Mouse (Mus musculus): ENCODE measurements around the gene Rdh16f2. TPM values are rescaled to one million over a fixed set of nuclear protein-coding genes. Genes with fewer than 3 reads are reported as not detected.
"Not testable (repeated sequence)": the region's sequence is repeated elsewhere in the genome, so short reads cannot be mapped to it uniquely, and the experiment has no call there.

Rdh16f2 gene
- polyA plus RNA-seq, 1 experiment from 2014 or later = not detected

DNA sequence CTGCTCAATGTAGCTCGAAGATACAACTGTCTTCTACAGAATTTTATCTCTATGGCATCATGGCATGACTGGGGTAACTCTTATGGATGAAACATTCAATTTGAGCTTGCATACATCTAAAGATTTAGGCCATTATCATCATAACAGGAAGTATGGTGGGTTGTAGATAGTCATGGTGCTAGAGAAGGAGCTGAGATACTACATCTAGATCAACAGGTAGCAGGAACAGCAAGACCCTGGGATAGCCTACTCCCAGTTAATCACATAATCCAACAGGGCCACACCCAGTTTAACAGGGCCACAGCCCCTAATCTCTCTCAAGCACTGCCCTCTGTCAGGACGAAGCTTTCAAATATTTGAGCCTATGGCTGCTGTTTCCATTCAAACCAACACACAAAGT is 25.5 kb upstream of the Rdh16f2 start:
- WGBS = 64% methylated on average over 2 of the region's 2 CpGs
- Histone ChIP-seq H3K4me1 (ENCODE audit: control insufficient read depth, insufficient read depth, low read length) (no peaks in the 10 kb centered on the region), H3K27ac (replicated peaks; ENCODE audit: low read depth, low read length) (no peak overlapping the region), H3K9me3 (ENCODE audit: control insufficient read depth, low read length) (no peaks in the 10 kb centered on the region), H3K36me3 (ENCODE audit: control insufficient read depth, insufficient read depth, low read length) (no peaks in the 10 kb centered on the region), H3K4me2 (ENCODE audit: low read length) (no peak overlapping the region), H3K9ac (replicated peaks; ENCODE audit: low read length) (no peak overlapping the region), H3K27me3 (ENCODE audit: control insufficient read depth, insufficient read depth, low read length) (no peaks in the 10 kb centered on the region), H3K4me3 (replicated peaks; ENCODE audit: low read depth, low read length) (no peak overlapping the region)
- ATAC-seq (ENCODE audit: low FRiP score, low TSS enrichment) (no peak), DNase-seq (no peak)

- DNase-seq; H3K9ac ChIP-seq (replicated peaks; ENCODE audit: low read length); H3K4me1 ChIP-seq (ENCODE audit: control insufficient read depth, insufficient read depth, low read length); H3K27ac ChIP-seq (replicated peaks; ENCODE audit: low read depth, low read length); H3K27me3 ChIP-seq (ENCODE audit: control insufficient read depth, insufficient read depth, low read length); ATAC-seq (ENCODE audit: low FRiP score, low TSS enrichment); H3K9me3 ChIP-seq (ENCODE audit: control insufficient read depth, low read length); H3K4me2 ChIP-seq (ENCODE audit: low read length); H3K4me3 ChIP-seq (replicated peaks; ENCODE audit: low read depth, low read length); H3K36me3 ChIP-seq (ENCODE audit: control insufficient read depth, insufficient read depth, low read length): not testable (repeated sequence)
- WGBS = 95% methylated on average over 5 of the region's 5 CpGs
Observed at GRCm38 (mm10) chr10:127845945-127846344, 20.3 kb upstream of the Rdh16f2 start.

DNA sequence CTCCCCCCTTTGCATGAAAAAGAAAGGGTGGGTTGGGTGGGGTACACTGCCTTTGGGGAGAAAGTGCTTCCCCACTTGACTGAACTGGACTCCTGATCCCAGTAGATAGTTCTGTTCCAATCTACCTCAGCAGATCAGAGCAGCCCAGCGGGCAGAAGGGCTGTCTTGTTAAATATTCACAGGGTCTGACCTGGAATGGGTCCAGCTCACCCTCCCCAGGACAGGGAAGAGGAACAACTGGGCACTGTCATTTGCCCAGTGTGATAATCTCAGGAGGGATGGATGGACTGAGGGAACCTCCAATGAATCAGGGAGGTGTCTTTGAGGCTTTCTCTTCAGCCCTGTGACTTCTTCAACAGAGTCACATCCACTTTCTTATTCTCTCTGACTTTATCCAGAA is 18.2 kb upstream of the Rdh16f2 start:
- no peak for DNase-seq
- ATAC-seq (ENCODE audit: low FRiP score, low TSS enrichment) = no peak
- Histone ChIP-seq H3K36me3 (ENCODE audit: control insufficient read depth, insufficient read depth, low read length) (no peaks in the 10 kb centered on the region), H3K27me3 (ENCODE audit: control insufficient read depth, insufficient read depth, low read length) (no peaks in the 10 kb centered on the region), H3K9me3 (ENCODE audit: control insufficient read depth, low read length) (no peaks in the 10 kb centered on the region), H3K4me2 (ENCODE audit: low read length) (no peak overlapping the region), H3K4me3 (replicated peaks; ENCODE audit: low read depth, low read length) (no peak overlapping the region), H3K4me1 (ENCODE audit: control insufficient read depth, insufficient read depth, low read length) (no peaks in the 10 kb centered on the region), H3K27ac (replicated peaks; ENCODE audit: low read depth, low read length) (no peak overlapping the region), H3K9ac (replicated peaks; ENCODE audit: low read length) (no peak overlapping the region)
- WGBS = 83% methylated on average over 1 of the region's 1 CpGs

DNA sequence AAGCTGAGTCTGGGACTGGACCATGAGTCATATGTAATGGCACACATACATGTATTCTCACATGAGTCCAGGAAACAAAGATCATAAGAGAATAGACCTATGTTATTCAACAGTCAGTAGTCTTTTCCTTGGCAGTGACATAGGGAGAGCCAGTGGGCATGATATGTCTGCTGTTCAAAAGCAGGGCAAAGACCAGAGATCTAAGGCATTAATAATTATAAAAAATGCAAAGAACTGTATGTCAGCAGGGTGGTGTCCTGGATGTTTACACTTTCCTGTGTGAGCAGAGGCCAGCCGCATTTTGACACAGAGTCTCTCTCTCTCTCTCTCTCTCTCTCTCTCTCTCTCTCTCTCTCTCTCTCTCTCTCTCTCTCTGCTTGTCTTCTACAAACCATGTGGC is 16.6 kb upstream of the Rdh16f2 start, which contains the start of gene Rdh19:
Gene Rdh19 (plus strand): TSS at position 301 of the 400 bp plus-strand sequence.
- H3K27me3 ChIP-seq (ENCODE audit: control insufficient read depth, insufficient read depth, low read length) = no peaks in the 10 kb centered on the region
- no peak within 1 kb of the TSS for H3K4me3 ChIP-seq (replicated peaks; ENCODE audit: low read depth, low read length)
- H3K27ac ChIP-seq (replicated peaks; ENCODE audit: low read depth, low read length) = no peak within 1 kb of the TSS
- DNase-seq (no peak), ATAC-seq (ENCODE audit: low FRiP score, low TSS enrichment) (no peak)
- WGBS = 93% methylated on average over 1 of the region's 1 CpGs
- H3K9ac ChIP-seq (replicated peaks; ENCODE audit: low read length) = no peak within 1 kb of the TSS
- H3K4me1 ChIP-seq (ENCODE audit: control insufficient read depth, insufficient read depth, low read length) = no peaks in the 10 kb centered on the region
- no peaks in the 10 kb centered on the region for H3K9me3 ChIP-seq (ENCODE audit: control insufficient read depth, low read length)
- no peaks in the 10 kb centered on the region for H3K36me3 ChIP-seq (ENCODE audit: control insufficient read depth, insufficient read depth, low read length)
- no peak within 1 kb of the TSS for H3K4me2 ChIP-seq (ENCODE audit: low read length)

- H3K4me1 ChIP-seq (ENCODE audit: control insufficient read depth, insufficient read depth, low read length) = no peaks in the 10 kb centered on the region
- H3K4me2 ChIP-seq (ENCODE audit: low read length) = no peak overlapping the region
- no peaks in the 10 kb centered on the region for H3K9me3 ChIP-seq (ENCODE audit: control insufficient read depth, low read length)
- H3K36me3 ChIP-seq (ENCODE audit: control insufficient read depth, insufficient read depth, low read length) = no peaks in the 10 kb centered on the region
- no peak overlapping the region for H3K9ac ChIP-seq (replicated peaks; ENCODE audit: low read length)
- ATAC-seq (ENCODE audit: low FRiP score, low TSS enrichment) (no peak), DNase-seq (no peak)
- no peak overlapping the region for H3K4me3 ChIP-seq (replicated peaks; ENCODE audit: low read depth, low read length)
- H3K27me3 ChIP-seq (ENCODE audit: control insufficient read depth, insufficient read depth, low read length) = no peaks in the 10 kb centered on the region
- no peak overlapping the region for H3K27ac ChIP-seq (replicated peaks; ENCODE audit: low read depth, low read length)
Observed at GRCm38 (mm10) chr10:127856376-127856775, 9.9 kb upstream of the Rdh16f2 start.

DNA sequence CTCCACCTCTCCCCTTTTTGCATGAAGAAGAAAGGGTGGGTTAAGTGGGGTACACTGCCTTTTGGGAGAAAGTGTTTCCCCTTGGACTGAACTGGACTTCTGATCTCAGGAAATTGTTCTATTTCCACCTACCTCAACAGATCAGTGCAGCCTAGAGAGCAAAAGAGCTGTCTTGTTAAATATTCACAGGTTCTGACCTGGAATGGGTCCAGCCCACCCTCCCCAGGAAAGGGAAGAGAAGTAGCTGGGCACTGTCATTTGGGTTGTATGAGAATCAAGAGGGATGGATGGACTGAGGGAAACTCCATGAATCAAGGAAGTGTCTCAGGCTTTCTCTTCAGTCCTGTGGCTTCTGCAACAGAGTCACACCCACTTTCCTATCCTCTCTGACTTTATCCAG is 1.3 kb upstream of the Rdh16f2 start:
- DNase-seq = no peak
- H3K9ac ChIP-seq (replicated peaks; ENCODE audit: low read length) = no peak overlapping the region
- no peak overlapping the region for H3K4me3 ChIP-seq (replicated peaks; ENCODE audit: low read depth, low read length)
- ATAC-seq (ENCODE audit: low FRiP score, low TSS enrichment) = no peak
- no peak overlapping the region for H3K27ac ChIP-seq (replicated peaks; ENCODE audit: low read depth, low read length)
- H3K27me3 ChIP-seq (ENCODE audit: control insufficient read depth, insufficient read depth, low read length) = no peaks in the 10 kb centered on the region
- no peak overlapping the region for H3K4me2 ChIP-seq (ENCODE audit: low read length)
- no peaks in the 10 kb centered on the region for H3K4me1 ChIP-seq (ENCODE audit: control insufficient read depth, insufficient read depth, low read length)
- no peaks in the 10 kb centered on the region for H3K36me3 ChIP-seq (ENCODE audit: control insufficient read depth, insufficient read depth, low read length)
- no peaks in the 10 kb centered on the region for H3K9me3 ChIP-seq (ENCODE audit: control insufficient read depth, low read length)

GRCm38 (mm10) chr10:127872484-127872883 is 6.2 kb downstream of the Rdh16f2 start:
- WGBS = 73% methylated on average over 4 of the region's 4 CpGs
- H3K36me3 ChIP-seq (ENCODE audit: control insufficient read depth, insufficient read depth, low read length) = no peaks in the 10 kb centered on the region
- peak; percentile 8 for DNase-seq

GRCm38 (mm10) chr10:127877681-127878080 is 11.4 kb downstream of the Rdh16f2 start:
- Histone ChIP-seq H3K9me3 (ENCODE audit: control insufficient read depth, low read length) (no peaks in the 10 kb centered on the region), H3K27me3 (ENCODE audit: control insufficient read depth, insufficient read depth, low read length) (no peaks in the 10 kb centered on the region), H3K4me3 (replicated peaks; ENCODE audit: low read depth, low read length) (no peak overlapping the region), H3K4me2 (ENCODE audit: low read length) (no peak overlapping the region), H3K27ac (replicated peaks; ENCODE audit: low read depth, low read length) (no peak overlapping the region), H3K4me1 (ENCODE audit: control insufficient read depth, insufficient read depth, low read length) (no peaks in the 10 kb centered on the region), H3K9ac (replicated peaks; ENCODE audit: low read length) (no peak overlapping the region), H3K36me3 (ENCODE audit: control insufficient read depth, insufficient read depth, low read length) (no peaks in the 10 kb centered on the region)
- ATAC-seq (ENCODE audit: low FRiP score, low TSS enrichment) (no peak), DNase-seq (no peak)
- 63% methylated on average over 2 of the region's 2 CpGs for WGBS

More at GRCm38 (mm10) chr10:127872484-127872883, 6.2 kb downstream of the Rdh16f2 start:
- no peaks in the 10 kb centered on the region for H3K4me1 ChIP-seq (ENCODE audit: control insufficient read depth, insufficient read depth, low read length)
- H3K9me3 ChIP-seq (ENCODE audit: control insufficient read depth, low read length) = no peaks in the 10 kb centered on the region
- H3K27ac ChIP-seq (replicated peaks; ENCODE audit: low read depth, low read length) = no peak overlapping the region
- no peak overlapping the region for H3K9ac ChIP-seq (replicated peaks; ENCODE audit: low read length)
- H3K27me3 ChIP-seq (ENCODE audit: control insufficient read depth, insufficient read depth, low read length) = no peaks in the 10 kb centered on the region
- no peak overlapping the region for H3K4me3 ChIP-seq (replicated peaks; ENCODE audit: low read depth, low read length)
- H3K4me2 ChIP-seq (ENCODE audit: low read length) = no peak overlapping the region
- ATAC-seq (ENCODE audit: low FRiP score, low TSS enrichment) = no peak

DNA sequence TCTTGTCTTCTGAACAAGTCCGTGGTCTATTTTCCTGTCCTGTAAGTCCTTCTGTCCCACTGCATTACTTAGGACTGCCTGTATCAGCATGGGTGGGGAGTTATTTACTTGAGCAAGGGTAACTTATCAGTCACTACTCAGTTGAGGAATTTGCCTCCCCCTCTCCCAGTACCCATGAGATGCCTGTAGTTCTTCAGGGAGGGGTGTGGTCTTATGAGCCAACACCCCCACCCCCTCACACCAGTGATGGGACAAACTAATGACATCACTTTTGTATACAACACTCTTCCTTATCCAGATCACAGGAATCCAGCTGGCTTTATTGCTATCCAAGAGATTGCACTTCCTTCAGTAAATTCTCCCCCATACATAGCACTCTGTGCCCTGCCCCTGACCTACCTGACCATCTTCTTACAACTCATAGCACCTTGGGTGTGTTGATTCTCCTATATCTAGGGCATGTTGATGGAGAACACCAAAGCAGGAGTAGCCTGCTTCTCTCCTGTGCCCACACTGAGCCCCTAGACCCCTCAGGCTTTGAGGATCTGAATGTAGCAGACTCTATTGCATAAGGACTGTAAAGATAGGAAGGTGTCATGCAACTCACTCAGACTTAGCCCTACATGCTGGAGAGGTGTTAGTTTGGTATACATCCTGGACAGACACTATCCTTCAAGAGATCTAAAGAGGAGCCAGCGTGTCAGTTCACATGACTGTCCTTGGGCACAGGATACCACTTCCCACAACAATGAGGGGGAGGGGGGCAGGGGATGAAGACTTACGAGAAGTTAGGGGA is 12.2 kb downstream of the Rdh16f2 start:
- 86% methylated on average over 3 of the region's 3 CpGs for WGBS
- ATAC-seq (ENCODE audit: low FRiP score, low TSS enrichment) (no peak), DNase-seq (no peak)
- H3K4me3 ChIP-seq (replicated peaks; ENCODE audit: low read depth, low read length) = no peak overlapping the region
- no peak overlapping the region for H3K9ac ChIP-seq (replicated peaks; ENCODE audit: low read length)
- H3K36me3 ChIP-seq (ENCODE audit: control insufficient read depth, insufficient read depth, low read length) = no peaks in the 10 kb centered on the region
- H3K9me3 ChIP-seq (ENCODE audit: control insufficient read depth, low read length) = no peaks in the 10 kb centered on the region
- H3K27ac ChIP-seq (replicated peaks; ENCODE audit: low read depth, low read length) = no peak overlapping the region
- H3K4me2 ChIP-seq (ENCODE audit: low read length) = no peak overlapping the region
- no peaks in the 10 kb centered on the region for H3K27me3 ChIP-seq (ENCODE audit: control insufficient read depth, insufficient read depth, low read length)
- H3K4me1 ChIP-seq (ENCODE audit: control insufficient read depth, insufficient read depth, low read length) = no peaks in the 10 kb centered on the region

Data from midbrain, embryonic 14.5 days (tissue).